Mouse (Mus musculus): Measurements from ENCODE around the gene Rock2.
"Not testable (repeated sequence)": the region's sequence is repeated elsewhere in the genome, so short reads cannot be mapped to it uniquely, and the experiment has no call there.

Gene Rock2

GRCm38 (mm10) chr12:17000628-17001027 is 105.9 kb downstream of the Rock2 start:
- DNase-seq (ENCODE audit: low read depth): no peak

DNA sequence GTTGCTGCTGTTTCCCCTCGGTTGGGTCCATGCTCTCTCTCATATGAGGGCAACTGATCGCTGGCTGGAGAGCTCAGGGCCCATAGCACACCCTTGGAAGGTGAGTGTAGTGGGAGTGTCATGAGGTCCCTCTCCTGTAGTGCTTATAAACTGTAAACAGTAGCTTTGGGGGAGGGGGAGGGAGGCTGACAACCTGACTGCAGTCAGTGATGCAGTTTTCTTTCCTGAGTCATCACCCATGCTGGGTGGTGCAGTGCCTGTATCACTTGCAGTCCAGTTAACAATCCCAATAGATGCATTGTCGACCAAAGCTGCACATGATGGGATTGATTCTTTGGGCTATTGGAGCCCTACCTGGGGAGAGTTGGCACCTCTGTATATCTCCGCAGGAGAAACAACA is 106.5 kb downstream of the Rock2 start:
- DNase-seq (ENCODE audit: low read depth): no peak

- no peak for DNase-seq (ENCODE audit: low read depth)
Observed at GRCm38 (mm10) chr12:17009466-17009865, 114.8 kb downstream of the Rock2 start.

- peak; percentile 63 for DNase-seq (ENCODE audit: low read depth)
Observed at GRCm38 (mm10) chr12:17011100-17011870, 116.6 kb downstream of the Rock2 start, which contains the start of gene 2410004P03Rik. Gene 2410004P03Rik (minus strand): TSS chr12:17011727.

DNA sequence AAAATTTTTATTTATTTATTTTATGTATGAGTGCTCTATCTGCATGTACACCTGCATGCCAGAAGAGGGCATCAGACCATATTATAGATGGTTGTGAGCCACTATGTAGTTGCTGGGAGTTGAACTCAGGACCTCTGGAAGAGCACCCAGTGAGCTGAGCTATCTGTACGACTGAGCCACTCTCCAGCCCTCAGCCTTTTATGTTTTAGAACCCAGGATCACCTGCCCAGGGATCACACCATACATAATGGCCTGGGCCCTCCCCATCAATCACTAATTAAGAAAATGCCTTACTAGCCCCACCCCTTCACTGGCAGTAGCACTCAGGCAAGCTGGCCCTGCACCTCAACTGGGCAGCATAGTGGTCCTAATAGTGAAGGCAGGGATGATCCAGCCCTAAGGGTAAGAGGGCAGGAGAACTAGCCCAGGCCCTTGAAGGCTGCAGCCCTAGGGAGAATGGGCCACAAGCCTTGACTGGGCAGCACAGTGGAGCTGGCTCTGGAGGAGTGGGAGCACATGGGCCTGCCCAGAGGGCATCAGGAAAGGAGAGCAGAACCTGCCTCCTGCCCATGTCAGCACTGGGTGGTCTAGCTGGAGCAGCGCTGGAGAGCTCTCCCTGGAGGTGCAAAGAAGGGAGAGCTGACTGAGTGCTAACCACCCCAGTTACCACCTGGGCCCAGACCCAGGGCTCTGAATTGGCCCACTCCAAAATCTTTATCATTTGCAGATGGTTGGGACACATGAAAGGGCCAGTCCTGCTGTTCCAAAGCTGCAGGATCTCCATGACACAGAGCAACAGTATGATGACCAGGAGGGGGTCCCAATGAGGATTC is 117.6 kb downstream of the Rock2 start:
- no peak for DNase-seq (ENCODE audit: low read depth)

GRCm38 (mm10) chr12:17015711-17016110 is 121.0 kb downstream of the Rock2 start:
- DNase-seq (ENCODE audit: low read depth): no peak

DNA sequence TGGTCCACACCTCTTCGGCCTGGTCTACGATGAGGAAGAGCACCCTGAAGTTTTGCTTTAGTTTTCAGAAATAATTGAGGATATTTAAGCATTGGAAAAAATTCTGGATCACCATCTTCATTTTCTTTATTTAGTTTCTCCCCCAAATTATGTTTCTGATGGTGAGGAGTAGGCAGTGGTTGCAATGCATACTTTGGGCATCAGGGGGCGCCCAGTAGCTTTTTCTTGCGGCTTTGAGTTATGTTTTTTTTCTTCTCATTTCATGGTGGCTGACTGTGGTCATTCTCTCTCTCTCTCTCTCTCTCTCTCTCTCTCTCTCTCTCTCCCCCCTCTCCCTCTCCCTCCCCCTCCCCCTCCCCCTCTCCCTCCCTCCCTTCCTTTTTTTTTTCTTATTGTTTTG is 123.8 kb downstream of the Rock2 start:
- no peak for DNase-seq (ENCODE audit: low read depth)

- DNase-seq (ENCODE audit: low read depth): not testable (repeated sequence)
Observed at GRCm38 (mm10) chr12:17021125-17021524, 126.4 kb downstream of the Rock2 start.

- no peak for DNase-seq (ENCODE audit: low read depth)
Observed at GRCm38 (mm10) chr12:17022145-17022544, 127.5 kb downstream of the Rock2 start.

DNA sequence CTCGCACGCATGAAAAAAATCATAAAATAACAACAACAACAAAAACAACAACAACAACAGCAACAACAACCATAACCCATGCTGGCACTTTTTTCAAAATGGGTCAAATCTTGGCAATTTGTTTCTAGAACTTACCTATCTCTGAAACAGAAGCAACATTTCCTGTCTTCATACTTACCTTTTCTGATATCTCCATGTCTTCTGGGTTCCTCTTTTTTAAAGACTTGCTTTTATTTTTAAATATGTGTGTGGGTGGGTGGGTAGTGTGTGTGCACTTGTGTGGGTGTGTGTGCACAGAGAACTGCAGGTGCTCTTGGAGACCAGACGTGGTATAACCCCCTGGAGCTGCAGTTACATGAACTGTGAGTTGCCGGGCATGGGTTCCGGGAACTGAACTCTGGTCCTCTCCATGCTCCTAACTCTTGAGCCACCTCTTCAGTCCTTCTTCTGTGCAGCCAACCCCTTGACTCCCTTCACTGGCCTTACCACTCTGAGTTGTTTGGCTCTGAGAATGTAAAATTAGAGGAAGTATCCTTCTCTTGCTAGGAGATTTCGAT is 129.9 kb downstream of the Rock2 start:
- no peak for DNase-seq (ENCODE audit: low read depth)

DNA sequence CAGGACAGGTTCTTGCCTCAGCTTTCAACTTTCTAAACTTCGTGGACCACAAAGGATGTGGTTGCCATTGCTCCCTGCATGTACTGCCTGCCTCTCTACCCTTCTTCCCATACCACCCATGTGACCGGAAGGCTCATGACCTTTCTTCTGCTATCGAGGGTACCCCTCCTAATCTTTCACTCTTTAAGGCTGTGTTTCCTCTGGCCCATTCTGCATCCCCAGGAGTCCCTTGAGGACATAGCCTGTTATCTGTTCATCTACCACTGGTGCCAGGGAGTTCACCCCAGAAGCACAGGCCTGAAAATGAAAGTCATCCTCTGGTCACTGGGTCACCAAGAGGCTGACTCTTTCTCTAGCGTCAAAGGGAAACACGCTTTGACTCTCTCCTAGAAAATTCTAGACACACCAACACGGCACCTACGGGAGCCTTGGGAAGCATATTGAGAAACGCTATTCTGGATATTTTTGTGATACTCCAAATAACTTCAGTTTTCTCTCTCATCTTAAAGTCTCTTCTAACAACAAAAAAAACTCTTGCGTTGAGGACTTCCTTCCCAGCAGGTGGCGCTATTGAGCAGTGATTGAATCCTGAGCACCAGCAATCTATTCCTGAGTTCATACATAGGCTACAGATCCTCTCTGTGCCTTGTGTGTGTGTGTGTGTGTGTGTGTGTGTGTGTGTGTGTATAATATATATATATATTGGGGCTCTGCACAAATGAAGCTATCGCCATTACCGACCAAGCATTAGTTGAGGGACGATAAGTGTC is 138.2 kb downstream of the Rock2 start:
- peak; percentile 60 for DNase-seq (ENCODE audit: low read depth)

GRCm38 (mm10) chr12:17033464-17033841 is 138.8 kb downstream of the Rock2 start:
- DNase-seq (ENCODE audit: low read depth): no peak

DNA sequence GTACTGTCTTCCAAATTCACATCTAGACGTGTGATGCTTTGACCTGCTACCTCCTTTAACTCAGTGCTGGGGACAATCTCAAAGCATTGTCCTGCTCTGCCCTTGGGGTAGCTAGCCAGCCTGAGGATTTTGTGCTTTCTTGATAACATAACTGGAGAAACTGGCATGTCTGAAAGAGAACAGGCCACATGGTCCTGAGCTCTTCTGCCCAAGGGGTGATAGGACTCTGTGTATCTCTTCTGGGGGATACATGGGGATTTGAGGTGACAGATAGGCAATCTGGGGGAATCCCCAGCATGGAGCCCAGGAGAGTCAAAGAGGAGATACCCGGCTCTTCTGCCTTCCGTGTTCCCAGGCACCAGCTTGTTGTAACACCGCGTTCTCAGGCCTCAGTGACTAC is 140.0 kb downstream of the Rock2 start:
- no peak for DNase-seq (ENCODE audit: low read depth)

DNA sequence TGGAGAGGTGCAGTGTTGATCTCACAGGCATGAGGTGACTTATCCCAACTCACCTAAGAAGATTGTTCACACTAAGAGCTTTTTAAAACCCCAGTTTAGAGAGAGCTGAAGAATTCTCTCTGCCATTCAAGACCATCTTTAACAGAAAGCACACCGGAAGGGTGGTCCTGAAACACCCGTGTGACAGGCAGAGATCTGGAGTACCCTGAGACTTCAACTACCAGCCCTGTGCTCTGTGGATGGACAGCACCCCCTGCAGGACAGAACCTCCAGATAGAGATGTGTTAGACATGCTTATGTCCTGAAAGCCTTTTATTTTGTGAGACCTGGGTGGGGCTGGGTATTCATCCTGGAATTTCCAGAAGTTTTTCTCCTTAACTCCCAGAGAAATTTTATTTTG is 140.4 kb downstream of the Rock2 start:
- peak; percentile 36 for DNase-seq (ENCODE audit: low read depth)

- DNase-seq (ENCODE audit: low read depth): no peak
Observed at GRCm38 (mm10) chr12:17036532-17036931, 141.8 kb downstream of the Rock2 start.

- no peak for DNase-seq (ENCODE audit: low read depth)
Observed at GRCm38 (mm10) chr12:17037053-17037610, 142.4 kb downstream of the Rock2 start.

Measured in c-Kit-positive CD71-positive TER-119-negative erythroid progenitor cells, embryonic 14.5 days (primary cell).